Mouse (Mus musculus) heart, adult 2 months (tissue): ENCODE results near the gene Tfrc.

ENCODE experiments used
- CTCF ChIP-seq: fragments of 200-600 bp; IDR thresholded peaks from 2 replicates; pipeline ENCODE4 v1.8.1; 2022; ENCODE audit warnings: antibody characterized with exemption, mild to moderate bottlenecking, moderate library complexity
- POLR2A ChIP-seq: fragments of 200-500 bp; IDR thresholded peaks from 2 replicates; pipeline ENCODE4 v1.6.1; 2011; ENCODE audit warnings: mild to moderate bottlenecking, low read depth, low read length, control low read depth; ENCODE audit not compliant: insufficient read depth

DNA sequence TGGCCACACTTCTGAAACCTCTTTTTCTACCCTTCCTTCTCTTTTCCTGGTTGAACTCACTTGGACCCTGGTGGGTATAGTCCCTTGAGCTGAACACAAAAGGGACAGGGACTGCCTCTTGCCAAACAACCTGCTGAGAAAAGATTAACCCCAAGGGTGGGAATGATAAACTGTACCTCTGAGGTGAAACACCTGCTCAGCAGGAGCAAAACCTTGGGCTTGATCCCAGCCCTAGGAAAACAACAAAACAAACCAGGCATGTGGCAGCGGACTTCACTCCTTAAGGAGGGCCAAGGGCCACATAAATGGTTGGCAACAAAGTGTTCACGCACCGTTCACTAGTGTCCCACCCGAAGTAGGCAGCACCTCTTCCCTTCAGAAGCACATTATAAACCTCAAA lies 49.2 kb upstream of the Tfrc start:
- TF ChIP-seq POLR2A (no peak), CTCF (no peak)
